Mouse (Mus musculus) cerebellum, adult 2 months (tissue): ENCODE data around the gene Atp13a3. TPM values are rescaled to one million over a fixed set of nuclear protein-coding genes. Genes with fewer than 3 reads are reported as not detected.
"Not testable (repeated sequence)": the region's sequence is repeated elsewhere in the genome, so short reads cannot be mapped to it uniquely, and the experiment has no call there.

Source experiments
- DNase-seq, 2 experiments: peaks; one replicate each; pipeline ENCODE4 v3.0.0; 2021
- H3K27ac ChIP-seq: fragments of 200-500 bp; 2 replicates; pipeline ENCODE4 v1.5.1; 2012; ENCODE audit warnings: low read length, control low read depth, inconsistent platforms; ENCODE audit not compliant: insufficient read depth
- H3K27me3 ChIP-seq: fragments of 200-500 bp; 2 replicates; pipeline ENCODE4 v1.6.1; 2012; ENCODE audit warnings: inconsistent platforms, mild to moderate bottlenecking, low read length, moderate library complexity; ENCODE audit not compliant: control insufficient read depth, insufficient read depth
- H3K4me1 ChIP-seq: fragments of 200-500 bp; 2 replicates; pipeline ENCODE4 v1.6.1; 2011; ENCODE audit warnings: low read length; ENCODE audit not compliant: control insufficient read depth, insufficient read depth
- H3K4me3 ChIP-seq: fragments of 200-500 bp; replicated peaks from 2 replicates; pipeline ENCODE3; 2011; ENCODE audit warnings: mild to moderate bottlenecking, low read depth, low read length, control low read depth; ENCODE audit not compliant: insufficient read depth
- CTCF ChIP-seq: fragments of 200-500 bp; IDR thresholded peaks from 2 replicates; pipeline ENCODE4 v1.5.1; 2011; ENCODE audit warnings: low read depth, mild to moderate bottlenecking, control low read depth, low read length, moderate library complexity, borderline replicate concordance; ENCODE audit not compliant: insufficient read depth
- POLR2A ChIP-seq: fragments of 200-500 bp; IDR thresholded peaks from 2 replicates; pipeline ENCODE4 v1.6.1; 2011; ENCODE audit warnings: low read length, control low read depth, borderline replicate concordance; ENCODE audit not compliant: insufficient read depth
- WGBS: fragments of 180-500 bp; shearing (Covaris S2); methylation state at CpG from one replicate; pipeline ENCODE4 v1.1.7; 2018; 5-methylcytosine and 5-hydroxymethylcytosine counted together
- polyA plus RNA-seq: library from polyadenylated mRNA; depleted of rRNA; stranded (reverse); fragments of >200 nt; gene quantifications from 2 replicates; pipeline ENCODE4 v1.2.3, GENCODE M21; 2012

Gene Atp13a3
- polyA plus RNA-seq, 1 experiment = 31.4 TPM

DNA sequence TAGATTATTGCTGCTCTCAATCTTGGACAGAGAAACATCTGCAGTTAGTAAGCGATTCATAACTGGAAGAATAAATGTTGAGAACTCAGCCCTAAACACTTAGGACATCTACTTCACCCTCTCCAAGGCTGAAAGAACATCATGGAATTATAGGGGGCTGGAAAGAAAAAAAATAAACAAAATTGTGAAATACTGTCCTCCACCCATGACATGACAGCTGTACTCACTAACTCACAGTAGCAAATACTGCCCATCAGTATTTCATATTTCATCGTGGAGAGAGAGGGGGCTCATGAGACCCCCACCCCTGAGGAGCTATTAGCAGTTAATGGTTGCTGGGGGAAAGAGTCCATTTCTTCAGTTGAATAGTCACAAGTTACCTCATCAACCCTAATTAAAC, 38.4 kb downstream of the Atp13a3 start:
- 86% methylated on average over 2 of the region's 2 CpGs for WGBS
- H3K27me3 ChIP-seq = no peaks in the 10 kb centered on the region
- no peak for DNase-seq
- no peak overlapping the region for H3K4me3 ChIP-seq
- H3K27ac ChIP-seq = no peak overlapping the region
- TF ChIP-seq CTCF = no peak
- no peak for TF ChIP-seq POLR2A
- H3K4me1 ChIP-seq = no peaks in the 10 kb centered on the region

DNA sequence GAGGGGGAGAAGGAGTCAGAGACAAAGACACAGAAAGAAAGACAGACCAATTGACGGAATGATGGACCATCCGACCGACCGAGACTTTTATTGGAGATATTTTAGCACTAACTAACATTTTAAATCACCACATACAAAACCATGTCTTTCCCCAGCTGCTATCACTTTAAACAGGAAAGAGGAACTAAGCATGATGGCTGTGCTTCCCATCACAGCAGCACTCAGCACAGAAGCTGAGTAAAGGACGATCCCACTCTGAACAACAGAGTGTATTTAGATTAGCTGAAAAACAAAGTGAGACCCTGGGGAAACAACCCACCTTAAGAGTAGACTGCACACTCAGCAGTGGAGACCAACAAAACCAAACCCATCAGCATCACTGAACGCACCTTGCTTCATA, 41.2 kb downstream of the Atp13a3 start:
- WGBS = 95% methylated on average over 6 of the region's 6 CpGs
- no peaks in the 10 kb centered on the region for H3K27me3 ChIP-seq
- DNase-seq = no peak
- TF ChIP-seq POLR2A (no peak), CTCF (no peak)
- no peak overlapping the region for H3K4me3 ChIP-seq
- no peaks in the 10 kb centered on the region for H3K4me1 ChIP-seq
- no peak overlapping the region for H3K27ac ChIP-seq

DNA sequence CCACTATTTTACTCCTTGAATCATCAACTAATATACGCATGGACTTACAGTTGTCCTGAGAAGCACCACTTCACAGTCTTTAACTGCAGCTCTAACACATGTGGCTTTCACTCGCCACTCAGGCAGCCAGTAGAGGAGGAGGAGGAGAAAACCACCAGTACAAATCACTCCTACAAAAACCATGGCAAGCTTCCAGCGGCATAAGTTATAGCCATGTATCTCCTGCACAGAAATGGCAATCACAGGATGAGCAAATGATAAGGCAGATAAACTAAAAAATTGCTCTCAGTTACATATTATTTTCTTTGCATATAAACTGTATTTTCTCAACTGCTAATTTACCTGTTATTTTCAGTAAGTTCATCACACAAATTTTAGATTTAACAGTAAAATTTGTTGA, 43.2 kb downstream of the Atp13a3 start:
- H3K4me3 ChIP-seq = no peak overlapping the region
- WGBS = 88% methylated on average over 3 of the region's 3 CpGs
- no peak for DNase-seq

GRCm38 (mm10) chr16:30353489-30353888, 52.3 kb downstream of the Atp13a3 start:
- H3K4me3 ChIP-seq, H3K4me1 ChIP-seq, H3K27me3 ChIP-seq, DNase-seq, H3K27ac ChIP-seq: not testable (repeated sequence)
- 95% methylated on average over 11 of the region's 11 CpGs for WGBS

More for the DNA sequence above, 43.2 kb downstream of the Atp13a3 start:
- Histone ChIP-seq H3K27me3 (no peaks in the 10 kb centered on the region), H3K27ac (no peak overlapping the region), H3K4me1 (no peaks in the 10 kb centered on the region)
- TF ChIP-seq POLR2A (no peak), CTCF (no peak)

GRCm38 (mm10) chr16:30314236-30314635, 91.5 kb downstream of the Atp13a3 start:
- DNase-seq = peak in 1 of 2 experiments; percentile 14
- TF ChIP-seq CTCF (peak; percentile 38; the same call in 1 of the 2 replicates), POLR2A (no peak)
- Histone ChIP-seq H3K27me3 (no peaks in the 10 kb centered on the region), H3K4me1 (no peaks in the 10 kb centered on the region), H3K4me3 (no peak overlapping the region), H3K27ac (no peak overlapping the region)

DNA sequence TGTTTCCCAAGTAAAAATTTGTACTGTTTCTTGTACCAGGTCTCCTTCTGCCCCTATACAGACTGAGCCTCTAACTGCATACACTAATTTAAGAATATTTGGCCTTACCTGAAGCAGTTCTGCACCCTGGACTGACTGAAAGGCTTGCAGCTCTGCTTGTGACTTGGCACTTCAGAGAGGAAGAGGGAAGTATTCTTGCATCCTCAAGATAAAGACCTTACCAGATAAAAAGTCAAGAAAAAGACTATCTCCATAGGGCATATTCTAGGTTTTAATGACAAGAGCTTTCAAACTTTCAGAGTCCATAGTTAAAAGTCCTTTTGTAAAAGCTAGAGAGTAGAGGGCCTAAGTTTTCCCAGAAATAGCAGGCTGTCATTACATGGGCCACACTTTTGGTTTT, 95.1 kb downstream of the Atp13a3 start, which contains the start of gene Gp5:
TSS of gene Gp5 (minus strand) at position 133 of the 400 bp plus-strand sequence.
- DNase-seq = no peak
- no peaks in the 10 kb centered on the region for H3K27me3 ChIP-seq
- TF ChIP-seq CTCF (no peak), POLR2A (no peak)
- no peaks in the 10 kb centered on the region for H3K4me1 ChIP-seq
- peak within 1 kb of the TSS; percentile 55 for H3K4me3 ChIP-seq
- no peak within 1 kb of the TSS for H3K27ac ChIP-seq

DNA sequence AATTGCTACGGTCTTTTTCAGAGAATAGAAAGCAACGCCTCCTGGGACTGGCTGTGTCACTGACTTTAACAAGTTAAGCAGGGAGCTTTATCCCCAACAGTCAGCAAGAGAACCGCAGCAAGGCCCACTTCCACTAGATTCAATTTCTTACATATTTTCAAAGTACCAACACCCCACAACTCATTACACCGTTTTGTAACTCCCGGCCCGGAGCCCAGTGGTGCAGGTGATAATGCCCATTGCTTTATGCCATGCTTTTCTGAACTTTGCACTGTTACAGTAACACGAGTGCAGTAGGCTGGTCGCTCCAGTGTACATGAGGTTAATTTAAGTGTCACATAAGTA, 95.6 kb downstream of the Atp13a3 start:
- no peaks in the 10 kb centered on the region for H3K27me3 ChIP-seq
- WGBS = 92% methylated on average over 8 of the region's 8 CpGs
- H3K4me1 ChIP-seq = no peaks in the 10 kb centered on the region
- H3K4me3 ChIP-seq = no peak overlapping the region
- no peak for DNase-seq
- no peak overlapping the region for H3K27ac ChIP-seq
- TF ChIP-seq POLR2A (no peak), CTCF (no peak)

DNA sequence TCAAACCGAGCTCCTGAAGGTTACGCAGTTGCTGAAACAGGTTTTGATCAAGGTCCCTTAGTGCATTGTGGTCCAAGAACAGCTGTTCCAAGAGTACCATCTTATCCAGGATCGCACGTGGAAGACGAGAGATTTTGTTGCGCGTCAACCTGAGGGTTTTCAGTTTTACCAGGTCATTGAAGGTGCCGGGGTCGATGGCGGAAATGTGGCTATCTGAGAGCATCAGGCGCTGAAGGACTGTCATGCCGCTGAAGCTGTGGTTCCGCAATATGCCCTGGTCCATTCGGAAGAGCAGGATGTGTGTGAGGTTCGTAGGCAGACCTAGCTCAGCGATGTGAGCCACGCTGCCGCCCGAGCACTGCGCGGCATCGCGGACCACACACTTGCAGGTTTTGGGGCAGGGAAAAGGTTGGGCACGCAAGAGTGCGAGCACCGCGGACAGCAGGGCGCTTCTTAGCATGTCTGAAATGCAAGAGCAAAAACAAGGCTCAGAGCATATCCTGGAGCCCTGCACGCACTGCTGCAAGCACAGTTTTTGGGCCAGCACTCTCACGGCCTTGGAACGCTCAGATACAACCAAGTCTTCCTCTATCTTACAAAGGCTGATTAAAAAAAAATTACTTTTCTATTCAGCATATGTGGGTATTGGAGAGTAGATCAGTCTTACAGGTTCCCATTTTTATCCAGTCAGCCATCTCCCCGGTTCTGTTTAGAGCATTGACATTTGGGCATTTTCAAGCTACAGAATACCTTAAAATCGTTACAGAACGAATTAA, 96.2 kb downstream of the Atp13a3 start:
- no peak overlapping the region for H3K27ac ChIP-seq
- peak overlapping the region; percentile 55 for H3K4me3 ChIP-seq

More for the DNA sequence above, 96.2 kb downstream of the Atp13a3 start:
- H3K27me3 ChIP-seq = no peaks in the 10 kb centered on the region
- no peaks in the 10 kb centered on the region for H3K4me1 ChIP-seq
- DNase-seq = peak; percentile 29 to 46
- TF ChIP-seq POLR2A (no peak), CTCF (no peak)
- 13% methylated on average over 34 of the region's 34 CpGs for WGBS
